Mouse (Mus musculus): Measurements from ENCODE around the gene Olfr577.

Gene Olfr577

DNA sequence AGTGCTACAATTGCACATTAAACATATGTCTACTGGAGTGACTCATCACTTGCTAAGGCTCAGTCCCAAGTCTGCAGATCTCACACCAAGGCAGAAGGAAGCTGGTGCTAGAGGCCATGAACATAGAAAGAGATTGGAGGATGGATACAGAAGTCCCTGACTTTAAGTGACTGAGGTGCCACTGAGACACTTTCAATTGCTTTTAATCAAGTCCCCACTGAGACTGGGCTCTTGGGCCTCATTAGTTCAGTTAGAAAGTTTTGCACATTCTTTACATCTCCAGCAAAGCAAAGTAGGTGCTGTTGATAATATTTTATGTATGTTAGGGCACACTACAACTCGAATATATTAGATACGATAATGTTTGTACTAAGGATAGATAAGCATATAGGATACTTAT lies at the start of gene Olfr577:
TSS of gene Olfr577 (minus strand) at position 101 of the 400 bp plus-strand sequence.
- no peak for DNase-seq (ENCODE audit: low read depth in 1 of 2, low spot score in 2 of 2)

GRCm38 (mm10) chr7:102989224-102989623 lies 13.5 kb upstream of the Olfr577 start, which contains the start of gene Olfr578:
Gene Olfr578 (minus strand): TSS chr7:102989324.
- no peak for DNase-seq (ENCODE audit: low read depth in 1 of 2, low spot score in 2 of 2)

DNA sequence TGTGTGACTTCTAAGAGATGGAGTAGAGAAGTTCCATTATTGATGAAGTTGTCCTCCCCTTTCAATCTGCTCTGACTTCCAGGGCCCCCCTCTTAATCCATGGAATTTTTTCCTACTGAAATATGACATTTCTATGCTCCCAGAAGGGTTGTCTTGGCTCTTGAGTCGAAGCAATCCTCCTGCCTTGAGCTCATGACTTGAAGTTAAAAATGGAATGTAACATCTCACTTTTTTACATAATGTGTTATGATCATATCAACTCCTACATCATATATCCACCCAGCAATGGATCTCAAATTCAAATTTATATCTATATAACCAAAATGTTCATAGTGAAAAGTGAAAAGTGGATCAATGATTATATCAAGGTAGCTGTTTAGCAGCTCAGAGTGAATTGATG lies 1.3 kb downstream of the Olfr577 start:
- no peak for DNase-seq (ENCODE audit: low read depth in 1 of 2, low spot score in 2 of 2)

- DNase-seq (ENCODE audit: low read depth in 1 of 2, low spot score in 2 of 2), result no peak
Observed at GRCm38 (mm10) chr7:102962360-102962759, 13.4 kb downstream of the Olfr577 start, which contains the start of gene Olfr576. Gene Olfr576 (plus strand): TSS chr7:102962660.

DNA sequence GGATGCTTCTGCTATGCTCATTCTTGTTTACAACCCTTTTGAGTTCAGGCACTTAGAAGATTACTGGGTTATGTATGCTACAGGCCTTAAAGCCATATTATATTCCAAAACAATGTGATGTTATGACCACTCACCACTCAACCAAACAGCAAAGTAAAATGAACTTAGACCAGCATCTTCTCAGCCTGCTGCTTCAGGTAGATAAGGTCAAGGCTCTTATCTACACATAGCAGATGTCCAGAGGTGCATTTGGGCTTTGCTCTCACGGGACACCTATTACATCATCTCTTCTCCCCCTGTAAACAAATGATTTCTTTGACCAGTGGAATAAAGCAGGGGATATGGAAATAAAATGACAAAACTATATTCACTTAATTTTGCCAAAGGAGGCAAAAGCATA lies 17.1 kb downstream of the Olfr577 start, which contains the start of gene Olfr575:
TSS of gene Olfr575 (minus strand) at position 183 of the 400 bp plus-strand sequence.
- DNase-seq (ENCODE audit: low read depth in 1 of 2, low spot score in 2 of 2), result no peak

DNA sequence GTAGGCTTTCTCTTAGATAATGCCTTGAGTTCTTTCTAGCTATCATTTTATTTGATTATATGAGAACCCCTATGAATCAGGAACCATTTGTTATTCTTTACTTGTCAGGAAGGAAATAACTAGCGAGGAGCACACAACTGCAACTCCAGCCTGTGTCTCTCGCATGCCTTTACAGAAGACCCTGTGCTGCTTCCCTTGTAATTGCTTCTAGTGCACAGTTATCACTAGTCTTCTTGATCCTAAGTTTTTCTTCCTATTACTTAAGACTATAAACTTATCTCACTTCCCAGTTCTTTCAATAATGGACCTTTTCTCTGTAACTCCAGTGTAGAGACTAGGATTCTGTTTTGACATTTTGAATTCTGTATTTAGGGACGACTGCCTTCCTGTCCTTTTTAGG lies 17.6 kb downstream of the Olfr577 start:
- DNase-seq (ENCODE audit: low read depth in 1 of 2, low spot score in 2 of 2), result no peak

DNA sequence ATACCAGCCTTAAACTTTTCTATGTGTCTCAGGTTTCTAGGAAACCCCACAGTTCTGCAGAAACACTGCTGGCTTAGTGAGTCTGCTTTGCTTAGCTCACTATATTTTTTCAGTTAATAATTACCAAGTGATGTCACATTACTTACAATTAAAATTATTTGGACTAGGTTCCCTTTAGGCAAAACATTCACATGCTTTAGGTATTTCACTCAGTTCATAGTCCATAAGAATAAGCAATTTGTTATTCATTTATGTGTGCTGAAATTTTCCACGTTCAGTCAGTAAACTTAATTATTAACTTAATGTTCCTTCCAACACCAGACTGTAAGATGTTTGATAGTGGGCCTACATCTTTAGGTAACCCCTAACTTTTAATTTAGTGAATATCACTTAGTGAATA lies 25.0 kb downstream of the Olfr577 start:
- no peak for DNase-seq (ENCODE audit: low read depth in 1 of 2, low spot score in 2 of 2)

DNA sequence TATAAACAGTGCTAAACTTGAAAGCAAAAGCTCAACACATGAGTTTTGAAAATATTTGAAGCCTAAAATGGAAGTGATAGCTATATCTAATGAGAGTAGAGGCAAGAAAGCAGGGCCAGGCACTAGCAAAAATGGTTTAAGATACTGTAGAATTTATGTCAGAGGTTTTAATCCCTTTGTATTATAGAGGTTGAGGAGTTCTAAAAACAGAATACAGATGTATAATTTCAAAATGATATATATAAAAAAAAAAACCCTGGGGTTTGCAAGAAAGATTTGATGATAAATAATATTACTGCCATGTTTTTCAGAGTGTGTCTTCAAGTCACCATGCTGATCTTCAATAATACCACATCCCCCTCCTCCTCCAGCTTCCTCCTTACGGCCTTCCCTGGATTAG lies 27.6 kb downstream of the Olfr577 start, which contains the start of gene Olfr574:
TSS of gene Olfr574 (plus strand) at position 301 of the 400 bp plus-strand sequence.
- no peak for DNase-seq (ENCODE audit: low read depth in 1 of 2, low spot score in 2 of 2)

GRCm38 (mm10) chr7:102943417-102943816 lies 32.3 kb downstream of the Olfr577 start:
- DNase-seq (ENCODE audit: low read depth in 1 of 2, low spot score in 2 of 2), result no peak

- no peak for DNase-seq (ENCODE audit: low read depth in 1 of 2, low spot score in 2 of 2)
Observed at GRCm38 (mm10) chr7:102942475-102942874, 33.3 kb downstream of the Olfr577 start, which contains the start of gene Olfr573-ps1. Gene Olfr573-ps1 (minus strand): TSS chr7:102942575.

- no peak for DNase-seq (ENCODE audit: low read depth in 1 of 2, low spot score in 2 of 2)
Observed at GRCm38 (mm10) chr7:102927105-102927504, 48.6 kb downstream of the Olfr577 start.

GRCm38 (mm10) chr7:102924109-102924508 lies 51.6 kb downstream of the Olfr577 start, which contains the start of gene Olfr572:
Gene Olfr572 (plus strand): TSS chr7:102924409.
- DNase-seq (ENCODE audit: low read depth in 1 of 2, low spot score in 2 of 2), result no peak

Data from monocyte, adult 2 months (primary cell).